Mouse (Mus musculus): ENCODE measurements around the gene Zfp512b. TPM values are rescaled to one million over a fixed set of nuclear protein-coding genes. Genes with fewer than 3 reads are reported as not detected.

Gene Zfp512b
- polyA plus RNA-seq, 1 experiment from 2014 or later = 75.3 TPM

DNA sequence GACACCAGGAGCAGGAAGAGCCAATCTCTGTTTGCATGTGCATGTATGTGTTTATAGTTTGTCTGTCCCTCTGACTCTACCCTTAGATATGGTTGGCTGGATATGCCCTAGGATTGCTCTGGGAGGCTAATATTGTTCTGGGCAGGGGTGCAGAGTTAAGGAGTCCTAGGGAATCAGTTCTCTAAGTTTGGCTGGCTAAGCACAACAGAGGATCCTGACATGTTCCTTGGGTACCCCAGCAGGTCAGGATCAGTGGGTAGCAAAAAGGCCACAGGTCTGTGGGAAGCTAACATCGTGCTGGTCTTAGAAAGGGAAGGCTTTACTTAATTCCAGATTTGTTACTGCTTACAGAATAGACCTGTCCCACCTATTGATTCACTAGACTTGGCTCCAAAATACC, 12.9 kb downstream of the Zfp512b start:
- Histone ChIP-seq H3K4me2 (ENCODE audit: low read length) (no peak overlapping the region), H3K9ac (replicated peaks; ENCODE audit: low read length) (no peak overlapping the region), H3K27me3 (ENCODE audit: control insufficient read depth, insufficient read depth, low read length) (no peaks in the 10 kb centered on the region), H3K9me3 (ENCODE audit: control insufficient read depth, low read length) (no peaks in the 10 kb centered on the region), H3K4me3 (replicated peaks; ENCODE audit: low read depth, low read length) (no peak overlapping the region), H3K36me3 (ENCODE audit: control insufficient read depth, insufficient read depth, low read length) (peaks cover 23% of the 10 kb centered on the region), H3K4me1 (ENCODE audit: control insufficient read depth, insufficient read depth, low read length) (peaks cover 9% of the 10 kb centered on the region), H3K27ac (replicated peaks; ENCODE audit: low read depth, low read length) (no peak overlapping the region)
- no peak for ATAC-seq (ENCODE audit: low FRiP score, low TSS enrichment)
- WGBS = 97% methylated on average over 1 of the region's 1 CpGs
- no peak for DNase-seq

DNA sequence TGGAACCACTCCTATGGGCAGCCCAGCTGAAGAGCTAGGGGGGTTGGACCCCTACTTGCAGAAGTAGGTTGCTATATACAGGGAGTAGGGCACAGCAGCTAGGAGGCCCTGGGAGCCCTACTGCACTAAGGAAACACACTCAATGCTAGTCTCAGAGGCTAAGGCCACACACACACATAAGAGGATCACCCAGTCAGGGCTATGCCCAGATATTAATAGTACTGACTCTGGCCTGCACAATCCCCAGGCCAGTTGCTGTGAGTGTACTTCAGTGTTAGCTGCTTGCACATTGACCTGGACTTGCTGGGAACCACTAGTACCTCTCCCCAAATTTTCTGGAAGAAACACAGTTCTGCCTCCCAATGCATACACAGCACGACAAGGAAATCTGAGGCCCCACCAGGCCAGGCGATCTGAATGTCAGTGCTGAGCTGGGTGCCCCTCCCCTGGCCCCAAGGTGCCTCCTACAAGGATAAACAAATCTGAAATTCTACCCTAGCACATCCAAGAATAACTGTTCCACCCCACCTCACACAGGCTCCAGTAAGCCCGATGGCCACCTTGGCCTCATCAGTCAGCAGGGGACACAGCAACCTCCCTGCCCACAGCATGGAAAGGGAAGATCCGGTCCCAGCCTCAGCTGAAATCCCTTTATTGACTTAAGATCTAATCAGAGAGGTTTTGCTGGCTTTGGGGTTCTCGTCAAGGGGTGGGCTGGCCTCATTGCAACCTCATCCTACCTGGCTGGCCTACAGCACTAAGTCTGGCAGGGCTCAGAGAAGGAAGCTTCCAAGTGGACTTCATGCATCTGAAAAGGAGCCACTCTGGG, 13.6 kb downstream of the Zfp512b start:
- Histone ChIP-seq H3K9me3 (ENCODE audit: control insufficient read depth, low read length) (no peaks in the 10 kb centered on the region), H3K27ac (replicated peaks; ENCODE audit: low read depth, low read length) (no peak overlapping the region), H3K4me1 (ENCODE audit: control insufficient read depth, insufficient read depth, low read length) (peaks cover 9% of the 10 kb centered on the region), H3K4me2 (ENCODE audit: low read length) (no peak overlapping the region), H3K4me3 (replicated peaks; ENCODE audit: low read depth, low read length) (no peak overlapping the region), H3K9ac (replicated peaks; ENCODE audit: low read length) (no peak overlapping the region), H3K36me3 (ENCODE audit: control insufficient read depth, insufficient read depth, low read length) (peaks cover 23% of the 10 kb centered on the region), H3K27me3 (ENCODE audit: control insufficient read depth, insufficient read depth, low read length) (no peaks in the 10 kb centered on the region)
- 79% methylated on average over 5 of the region's 5 CpGs for WGBS
- ATAC-seq (ENCODE audit: low FRiP score, low TSS enrichment) (no peak), DNase-seq (no peak)

- Histone ChIP-seq H3K4me1 (ENCODE audit: control insufficient read depth, insufficient read depth, low read length) (peaks cover 9% of the 10 kb centered on the region), H3K36me3 (ENCODE audit: control insufficient read depth, insufficient read depth, low read length) (peaks cover 23% of the 10 kb centered on the region), H3K27ac (replicated peaks; ENCODE audit: low read depth, low read length) (no peak overlapping the region), H3K9ac (replicated peaks; ENCODE audit: low read length) (no peak overlapping the region), H3K4me2 (ENCODE audit: low read length) (no peak overlapping the region), H3K27me3 (ENCODE audit: control insufficient read depth, insufficient read depth, low read length) (no peaks in the 10 kb centered on the region), H3K4me3 (replicated peaks; ENCODE audit: low read depth, low read length) (no peak overlapping the region), H3K9me3 (ENCODE audit: control insufficient read depth, low read length) (no peaks in the 10 kb centered on the region)
- no peak for DNase-seq
- no peak for ATAC-seq (ENCODE audit: low FRiP score, low TSS enrichment)
- WGBS = 85% methylated on average over 7 of the region's 7 CpGs
Measured at GRCm38 (mm10) chr2:181577981-181578581, 14.5 kb downstream of the Zfp512b start.

DNA sequence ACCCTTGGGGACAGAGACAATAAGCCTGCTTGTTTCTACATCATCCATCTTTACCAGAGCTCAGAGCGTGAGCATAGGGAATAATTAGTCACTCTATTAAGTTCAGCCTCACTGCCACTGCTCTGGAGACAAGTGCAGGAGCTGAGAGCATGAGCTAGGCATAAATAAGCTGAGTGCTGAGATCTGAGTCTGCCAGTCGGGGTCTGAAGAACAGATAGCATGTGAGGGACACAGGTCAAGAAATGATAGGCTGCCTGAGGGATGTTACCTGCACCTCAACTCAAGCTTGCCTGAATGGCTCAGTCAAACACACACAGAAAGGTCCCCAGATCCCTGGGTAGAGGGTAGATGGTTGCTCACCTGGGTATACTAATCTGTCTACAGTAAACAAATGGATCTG, 15.5 kb downstream of the Zfp512b start:
- DNase-seq = no peak
- no peak for ATAC-seq (ENCODE audit: low FRiP score, low TSS enrichment)
- Histone ChIP-seq H3K36me3 (ENCODE audit: control insufficient read depth, insufficient read depth, low read length) (peaks cover 26% of the 10 kb centered on the region), H3K27me3 (ENCODE audit: control insufficient read depth, insufficient read depth, low read length) (no peaks in the 10 kb centered on the region), H3K4me2 (ENCODE audit: low read length) (no peak overlapping the region), H3K9ac (replicated peaks; ENCODE audit: low read length) (no peak overlapping the region), H3K4me3 (replicated peaks; ENCODE audit: low read depth, low read length) (no peak overlapping the region), H3K4me1 (ENCODE audit: control insufficient read depth, insufficient read depth, low read length) (peaks cover 9% of the 10 kb centered on the region), H3K9me3 (ENCODE audit: control insufficient read depth, low read length) (no peaks in the 10 kb centered on the region), H3K27ac (replicated peaks; ENCODE audit: low read depth, low read length) (no peak overlapping the region)
- 70% methylated on average over 2 of the region's 2 CpGs for WGBS

DNA sequence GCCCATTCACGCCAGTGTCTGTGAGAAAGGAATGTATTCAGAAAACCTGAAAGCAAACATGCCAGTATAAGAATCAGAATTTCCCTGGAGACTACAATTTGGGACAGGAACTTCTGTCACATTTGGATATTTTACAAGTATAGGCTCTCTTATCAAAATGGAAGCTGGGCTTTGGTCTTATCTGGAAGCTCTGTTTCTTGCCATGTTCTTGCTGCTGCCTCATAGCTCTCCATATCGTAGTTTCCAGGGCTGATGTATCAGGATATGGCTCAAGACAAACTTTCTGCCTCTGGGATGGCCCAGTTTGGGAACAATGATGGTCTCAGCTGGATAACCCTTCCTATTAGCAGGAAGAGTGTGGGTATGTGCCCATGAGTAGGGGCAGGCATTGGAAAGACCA, 16.0 kb downstream of the Zfp512b start:
- Histone ChIP-seq H3K4me1 (ENCODE audit: control insufficient read depth, insufficient read depth, low read length) (peaks cover 9% of the 10 kb centered on the region), H3K4me3 (replicated peaks; ENCODE audit: low read depth, low read length) (no peak overlapping the region), H3K9ac (replicated peaks; ENCODE audit: low read length) (no peak overlapping the region), H3K36me3 (ENCODE audit: control insufficient read depth, insufficient read depth, low read length) (peaks cover 29% of the 10 kb centered on the region), H3K27ac (replicated peaks; ENCODE audit: low read depth, low read length) (no peak overlapping the region), H3K9me3 (ENCODE audit: control insufficient read depth, low read length) (no peaks in the 10 kb centered on the region), H3K27me3 (ENCODE audit: control insufficient read depth, insufficient read depth, low read length) (no peaks in the 10 kb centered on the region), H3K4me2 (ENCODE audit: low read length) (no peak overlapping the region)
- 88% methylated on average over 2 of the region's 2 CpGs for WGBS
- ATAC-seq (ENCODE audit: low FRiP score, low TSS enrichment) (no peak), DNase-seq (no peak)

GRCm38 (mm10) chr2:181574921-181575545, 17.6 kb downstream of the Zfp512b start:
- no peak overlapping the region for H3K4me2 ChIP-seq (ENCODE audit: low read length)
- no peaks in the 10 kb centered on the region for H3K9me3 ChIP-seq (ENCODE audit: control insufficient read depth, low read length)
- no peak for DNase-seq
- no peak overlapping the region for H3K4me3 ChIP-seq (replicated peaks; ENCODE audit: low read depth, low read length)
- H3K4me1 ChIP-seq (ENCODE audit: control insufficient read depth, insufficient read depth, low read length) = no peaks in the 10 kb centered on the region
- no peak overlapping the region for H3K27ac ChIP-seq (replicated peaks; ENCODE audit: low read depth, low read length)
- H3K27me3 ChIP-seq (ENCODE audit: control insufficient read depth, insufficient read depth, low read length) = no peaks in the 10 kb centered on the region
- no peak overlapping the region for H3K9ac ChIP-seq (replicated peaks; ENCODE audit: low read length)
- peaks cover 29% of the 10 kb centered on the region for H3K36me3 ChIP-seq (ENCODE audit: control insufficient read depth, insufficient read depth, low read length)
- WGBS = 94% methylated on average over 7 of the region's 7 CpGs
- ATAC-seq (ENCODE audit: low FRiP score, low TSS enrichment) = no peak

- Histone ChIP-seq H3K27me3 (ENCODE audit: control insufficient read depth, insufficient read depth, low read length) (no peaks in the 10 kb centered on the region), H3K36me3 (ENCODE audit: control insufficient read depth, insufficient read depth, low read length) (peaks cover 29% of the 10 kb centered on the region), H3K4me3 (replicated peaks; ENCODE audit: low read depth, low read length) (no peak overlapping the region), H3K9me3 (ENCODE audit: control insufficient read depth, low read length) (no peaks in the 10 kb centered on the region), H3K4me2 (ENCODE audit: low read length) (no peak overlapping the region), H3K9ac (replicated peaks; ENCODE audit: low read length) (no peak overlapping the region), H3K27ac (replicated peaks; ENCODE audit: low read depth, low read length) (no peak overlapping the region), H3K4me1 (ENCODE audit: control insufficient read depth, insufficient read depth, low read length) (no peaks in the 10 kb centered on the region)
- WGBS = 92% methylated on average over 9 of the region's 9 CpGs
- no peak for ATAC-seq (ENCODE audit: low FRiP score, low TSS enrichment)
- no peak for DNase-seq
Measured at GRCm38 (mm10) chr2:181573961-181574360, 18.6 kb downstream of the Zfp512b start.

GRCm38 (mm10) chr2:181572921-181573920, 19.4 kb downstream of the Zfp512b start:
- H3K4me2 ChIP-seq (ENCODE audit: low read length) = no peak overlapping the region
- no peaks in the 10 kb centered on the region for H3K4me1 ChIP-seq (ENCODE audit: control insufficient read depth, insufficient read depth, low read length)
- ATAC-seq (ENCODE audit: low FRiP score, low TSS enrichment) (no peak), DNase-seq (no peak)
- whole genome bisulfite sequencing = 95% methylated on average over 15 of the region's 15 CpGs
- H3K27ac ChIP-seq (replicated peaks; ENCODE audit: low read depth, low read length) = no peak overlapping the region
- H3K27me3 ChIP-seq (ENCODE audit: control insufficient read depth, insufficient read depth, low read length) = no peaks in the 10 kb centered on the region
- no peaks in the 10 kb centered on the region for H3K9me3 ChIP-seq (ENCODE audit: control insufficient read depth, low read length)
- H3K9ac ChIP-seq (replicated peaks; ENCODE audit: low read length) = no peak overlapping the region
- H3K4me3 ChIP-seq (replicated peaks; ENCODE audit: low read depth, low read length) = no peak overlapping the region
- peaks cover 32% of the 10 kb centered on the region for H3K36me3 ChIP-seq (ENCODE audit: control insufficient read depth, insufficient read depth, low read length)
